Mouse (Mus musculus) kidney, adult 2 months (tissue): ENCODE measurements around the gene Eef1akmt1.

Source experiments
- CTCF ChIP-seq: fragments of 200-500 bp; conservative IDR thresholded peaks from 2 replicates; pipeline ENCODE4 v1.5.1; 2011; ENCODE audit warnings: low read depth, mild to moderate bottlenecking, control low read depth, low read length, moderate library complexity, mixed read lengths; ENCODE audit not compliant: insufficient read depth, insufficient read length
- POLR2A ChIP-seq: fragments of 200-500 bp; IDR thresholded peaks from one replicate; pipeline ENCODE4 v1.6.1; 2011; ENCODE audit warnings: low read depth, low read length, control low read depth

GRCm38 (mm10) chr14:57547062-57547461 is 24.4 kb downstream of the Eef1akmt1 start:
- TF ChIP-seq CTCF (no peak), POLR2A (no peak)
